Mouse (Mus musculus) hindbrain, embryonic 10.5 days (tissue): ENCODE measurements at regions not wholly inside any gene's neighbourhood (a gene's known extent, or its start where the extent isn't known, plus 50 kb on each side); places are given as distances from the start of the nearest gene placed in this dataset.
A peak's percentile ranks its signal among the peaks of the same experiment; 100 is the strongest.

Source experiments
- DNase-seq: peaks from one replicate; pipeline ENCODE4 v3.0.0-alpha.2; 2017; ENCODE audit warnings: low spot score
- H3K27ac ChIP-seq: fragments of 300-500 bp; sonication (generic); 2 replicates; pipeline ENCODE4 v1.5.1; 2016; ENCODE audit warnings: mild to moderate bottlenecking, moderate library complexity
- H3K27me3 ChIP-seq: fragments of 300-500 bp; sonication (generic); 2 replicates; pipeline ENCODE4 v1.6.1; 2016; ENCODE audit warnings: mild to moderate bottlenecking; ENCODE audit not compliant: poor library complexity, insufficient read depth, severe bottlenecking
- H3K36me3 ChIP-seq: fragments of 300-500 bp; sonication (generic); 2 replicates; pipeline ENCODE4 v1.6.1; 2016; ENCODE audit warnings: mild to moderate bottlenecking, moderate library complexity
- H3K4me1 ChIP-seq: fragments of 300-500 bp; sonication (generic); replicated peaks from 2 replicates; pipeline ENCODE4 v1.6.1; 2016; ENCODE audit warnings: mild to moderate bottlenecking
- H3K4me3 ChIP-seq: fragments of 300-500 bp; sonication (generic); 2 replicates; pipeline ENCODE4 v1.5.1; 2016; ENCODE audit warnings: mild to moderate bottlenecking, moderate library complexity
- H3K9me3 ChIP-seq: fragments of 300-500 bp; sonication (generic); 2 replicates; pipeline ENCODE4 v1.6.1; 2016; ENCODE audit warnings: mild to moderate bottlenecking, moderate library complexity
- WGBS: fragments of 180-500 bp; shearing (Covaris S2); methylation state at CpG from one replicate; pipeline ENCODE4 v1.1.7; 2016; 5-methylcytosine and 5-hydroxymethylcytosine counted together

GRCm38 (mm10) chr19:18083312-18083711 is 245.9 kb upstream of the Pcsk5 start:
- WGBS = 77% methylated on average over 6 of the region's 6 CpGs
- H3K9me3 ChIP-seq = no peaks in the 10 kb centered on the region
- no peak overlapping the region for H3K4me3 ChIP-seq
- 0 out of 2 replicates have a peak, but pooled peaks cover 2% of the 10 kb centered on the region for H3K4me1 ChIP-seq
- no peak overlapping the region for H3K27ac ChIP-seq
- no peaks in the 10 kb centered on the region for H3K27me3 ChIP-seq
- H3K36me3 ChIP-seq = no peaks in the 10 kb centered on the region
- no peak for DNase-seq

- H3K27ac ChIP-seq = no peak overlapping the region
- H3K36me3 ChIP-seq = no peaks in the 10 kb centered on the region
- H3K9me3 ChIP-seq = no peaks in the 10 kb centered on the region
- no peaks in the 10 kb centered on the region for H3K4me1 ChIP-seq
- DNase-seq = no peak
- 54% methylated on average over 5 of the region's 5 CpGs for WGBS
- H3K4me3 ChIP-seq = no peak overlapping the region
- no peaks in the 10 kb centered on the region for H3K27me3 ChIP-seq
Measured at GRCm38 (mm10) chr19:18068919-18069318, 231.5 kb upstream of the Pcsk5 start.

- Histone ChIP-seq H3K9me3 (no peaks in the 10 kb centered on the region), H3K4me3 (no peak overlapping the region), H3K27me3 (no peaks in the 10 kb centered on the region), H3K4me1 (no peaks in the 10 kb centered on the region), H3K36me3 (no peaks in the 10 kb centered on the region), H3K27ac (no peak overlapping the region)
- 81% methylated on average over 8 of the region's 8 CpGs for WGBS
- no peak for DNase-seq
Measured at GRCm38 (mm10) chr19:18067855-18068494, 230.5 kb upstream of the Pcsk5 start.

GRCm38 (mm10) chr19:18057256-18057890 is 219.9 kb upstream of the Pcsk5 start:
- no peak for DNase-seq
- Histone ChIP-seq H3K4me3 (no peak overlapping the region), H3K4me1 (peaks cover 20% of the 10 kb centered on the region), H3K36me3 (no peaks in the 10 kb centered on the region), H3K9me3 (no peaks in the 10 kb centered on the region), H3K27me3 (no peaks in the 10 kb centered on the region), H3K27ac (no peak overlapping the region)
- WGBS = 75% methylated on average over 7 of the region's 7 CpGs

- Histone ChIP-seq H3K4me1 (peaks cover 20% of the 10 kb centered on the region), H3K27ac (no peak overlapping the region), H3K27me3 (no peaks in the 10 kb centered on the region), H3K9me3 (no peaks in the 10 kb centered on the region), H3K4me3 (no peak overlapping the region), H3K36me3 (no peaks in the 10 kb centered on the region)
- DNase-seq = peak; percentile 3
- 63% methylated on average over 21 of the region's 21 CpGs for WGBS
Measured at GRCm38 (mm10) chr19:18056414-18057254, 219.2 kb upstream of the Pcsk5 start.

GRCm38 (mm10) chr19:18050353-18050752 is 212.9 kb upstream of the Pcsk5 start:
- Histone ChIP-seq H3K27me3 (no peaks in the 10 kb centered on the region), H3K4me3 (no peak overlapping the region), H3K9me3 (no peaks in the 10 kb centered on the region), H3K36me3 (no peaks in the 10 kb centered on the region), H3K4me1 (peaks cover 2% of the 10 kb centered on the region; the same call in 1 of the 2 replicates), H3K27ac (no peak overlapping the region)
- DNase-seq = no peak
- WGBS = 86% methylated on average over 2 of the region's 2 CpGs

- Histone ChIP-seq H3K27me3 (no peaks in the 10 kb centered on the region), H3K9me3 (no peaks in the 10 kb centered on the region; the same call in 1 of the 2 replicates), H3K4me1 (no peaks in the 10 kb centered on the region), H3K36me3 (no peaks in the 10 kb centered on the region), H3K27ac (no peak overlapping the region), H3K4me3 (no peak overlapping the region)
- DNase-seq = no peak
- WGBS = 58% methylated on average over 1 of the region's 1 CpGs
Measured at GRCm38 (mm10) chr19:18034225-18034624, 196.8 kb upstream of the Pcsk5 start.

- Histone ChIP-seq H3K27ac (no peak overlapping the region), H3K4me1 (no peaks in the 10 kb centered on the region), H3K9me3 (no peaks in the 10 kb centered on the region; the same call in 1 of the 2 replicates), H3K27me3 (no peaks in the 10 kb centered on the region), H3K36me3 (no peaks in the 10 kb centered on the region), H3K4me3 (no peak overlapping the region)
- no peak for DNase-seq
- 92% methylated on average over 5 of the region's 5 CpGs for WGBS
Measured at GRCm38 (mm10) chr19:18033599-18033998, 196.2 kb upstream of the Pcsk5 start.

- Histone ChIP-seq H3K9me3 (no peaks in the 10 kb centered on the region), H3K27me3 (no peaks in the 10 kb centered on the region), H3K4me1 (no peaks in the 10 kb centered on the region), H3K36me3 (no peaks in the 10 kb centered on the region), H3K27ac (no peak overlapping the region), H3K4me3 (no peak overlapping the region)
- 90% methylated on average over 4 of the region's 4 CpGs for WGBS
- DNase-seq = no peak
Measured at GRCm38 (mm10) chr19:18025877-18026276, 188.4 kb upstream of the Pcsk5 start.

GRCm38 (mm10) chr19:18020351-18020750 is 182.9 kb upstream of the Pcsk5 start:
- Histone ChIP-seq H3K4me3 (no peak overlapping the region), H3K27me3 (no peaks in the 10 kb centered on the region), H3K27ac (no peak overlapping the region), H3K36me3 (no peaks in the 10 kb centered on the region), H3K4me1 (no peaks in the 10 kb centered on the region), H3K9me3 (no peaks in the 10 kb centered on the region)
- DNase-seq = no peak
- 95% methylated on average over 2 of the region's 2 CpGs for WGBS

- Histone ChIP-seq H3K9me3 (no peaks in the 10 kb centered on the region), H3K4me3 (no peak overlapping the region), H3K27me3 (no peaks in the 10 kb centered on the region), H3K36me3 (no peaks in the 10 kb centered on the region), H3K27ac (no peak overlapping the region), H3K4me1 (no peaks in the 10 kb centered on the region)
- 89% methylated on average over 1 of the region's 1 CpGs for WGBS
- no peak for DNase-seq
Measured at GRCm38 (mm10) chr19:18015371-18015770, 177.9 kb upstream of the Pcsk5 start.

GRCm38 (mm10) chr19:18012029-18012428 is 174.6 kb upstream of the Pcsk5 start:
- Histone ChIP-seq H3K27ac (no peak overlapping the region), H3K4me3 (no peak overlapping the region), H3K36me3 (no peaks in the 10 kb centered on the region), H3K27me3 (no peaks in the 10 kb centered on the region), H3K4me1 (no peaks in the 10 kb centered on the region), H3K9me3 (no peaks in the 10 kb centered on the region)
- 84% methylated on average over 7 of the region's 7 CpGs for WGBS
- no peak for DNase-seq

GRCm38 (mm10) chr19:17997561-17997960 is 160.1 kb upstream of the Pcsk5 start:
- Histone ChIP-seq H3K4me3 (no peak overlapping the region), H3K27me3 (no peaks in the 10 kb centered on the region), H3K9me3 (peaks cover 6% of the 10 kb centered on the region; the same call in 1 of the 2 replicates), H3K27ac (no peak overlapping the region), H3K36me3 (no peaks in the 10 kb centered on the region), H3K4me1 (no peaks in the 10 kb centered on the region)
- DNase-seq = no peak
- WGBS = 90% methylated on average over 3 of the region's 3 CpGs
